Mouse (Mus musculus) thymus, adult 2 months (tissue): Measurements from ENCODE around the gene Tmem95. TPM values are rescaled to one million over a fixed set of nuclear protein-coding genes. Genes with fewer than 3 reads are reported as not detected.

Experiments
- DNase-seq: peaks from one replicate; pipeline ENCODE4 v3.0.0; 2021
- H3K27ac ChIP-seq: fragments of 200-500 bp; 2 replicates; pipeline ENCODE4 v1.5.1; 2012; ENCODE audit warnings: low read length, control low read depth; ENCODE audit not compliant: control insufficient read depth, insufficient read depth
- H3K27me3 ChIP-seq: fragments of 200-500 bp; 2 replicates; pipeline ENCODE4 v1.6.1; 2012; ENCODE audit warnings: mild to moderate bottlenecking, low read length, moderate library complexity, mixed read lengths; ENCODE audit not compliant: control insufficient read depth, insufficient read depth
- H3K36me3 ChIP-seq: fragments of 200-500 bp; 2 replicates; pipeline ENCODE4 v1.6.1; 2012; ENCODE audit warnings: mild to moderate bottlenecking, low read length, moderate library complexity; ENCODE audit not compliant: control insufficient read depth, insufficient read depth
- H3K4me1 ChIP-seq: fragments of 200-500 bp; replicated peaks from 2 replicates; pipeline ENCODE4 v1.6.1; 2012; ENCODE audit warnings: low read length; ENCODE audit not compliant: control insufficient read depth, insufficient read depth
- H3K4me3 ChIP-seq: fragments of 200-500 bp; 2 replicates; pipeline ENCODE4 v1.5.1; 2012; ENCODE audit warnings: mild to moderate bottlenecking, low read length, control low read depth, moderate library complexity; ENCODE audit not compliant: control insufficient read depth, insufficient read depth
- CTCF ChIP-seq: fragments of 200-500 bp; IDR thresholded peaks from 2 replicates; pipeline ENCODE4 v1.5.1; 2012; ENCODE audit warnings: mild to moderate bottlenecking, control low read depth, low read length, moderate library complexity, borderline replicate concordance; ENCODE audit not compliant: control insufficient read depth, poor library complexity, insufficient read depth; ENCODE audit errors: extremely low read depth
- POLR2A ChIP-seq: fragments of 200-500 bp; IDR thresholded peaks from 2 replicates; pipeline ENCODE4 v1.6.1; 2012; ENCODE audit warnings: mild to moderate bottlenecking, low read length, control low read depth, moderate library complexity; ENCODE audit not compliant: control insufficient read depth, poor library complexity, insufficient read depth; ENCODE audit errors: extremely low read depth
- WGBS: fragments of 180-500 bp; shearing (Covaris S2); methylation state at CpG from one replicate; pipeline ENCODE4 v1.1.7; 2018; 5-methylcytosine and 5-hydroxymethylcytosine counted together
- polyA plus RNA-seq: library from polyadenylated mRNA; depleted of rRNA; stranded (reverse); fragments of >200 nt; gene quantifications from 2 replicates; pipeline ENCODE4 v1.2.3, GENCODE M21; 2012; rRNA removed

The Tmem95 gene
- not detected in 2 replicates for polyA plus RNA-seq

DNA sequence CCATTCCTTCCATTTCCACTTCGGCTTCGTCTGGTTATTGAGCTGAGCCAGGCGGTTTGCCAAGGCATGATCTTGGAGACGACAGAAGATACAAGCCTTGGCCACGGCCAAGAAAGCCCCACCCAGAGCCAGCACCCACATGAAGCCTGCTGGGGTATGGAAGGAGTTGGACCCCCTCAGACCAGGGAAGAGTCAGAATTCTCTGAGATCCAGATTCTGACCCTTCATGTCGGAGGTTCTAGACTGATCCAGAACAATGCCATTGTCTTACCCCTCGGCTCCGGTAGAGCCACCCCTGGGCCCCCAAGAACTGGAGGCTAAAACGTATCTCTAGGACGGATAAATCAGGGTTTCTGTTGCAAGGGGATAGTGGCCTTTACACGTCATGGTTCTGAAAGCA lies at the start of gene Tmem95:
TSS of gene Tmem95 (minus strand) at position 141 of the 400 bp plus-strand sequence.
- DNase-seq, result no peak
- Histone ChIP-seq H3K27ac (no peak within 1 kb of the TSS), H3K4me3 (no peak within 1 kb of the TSS), H3K27me3 (no peaks in the 10 kb centered on the region), H3K4me1 (peaks cover 19% of the 10 kb centered on the region), H3K36me3 (no peaks in the 10 kb centered on the region)
- TF ChIP-seq CTCF (no peak), POLR2A (no peak)
- WGBS, result 97% methylated on average over 11 of the region's 11 CpGs

DNA sequence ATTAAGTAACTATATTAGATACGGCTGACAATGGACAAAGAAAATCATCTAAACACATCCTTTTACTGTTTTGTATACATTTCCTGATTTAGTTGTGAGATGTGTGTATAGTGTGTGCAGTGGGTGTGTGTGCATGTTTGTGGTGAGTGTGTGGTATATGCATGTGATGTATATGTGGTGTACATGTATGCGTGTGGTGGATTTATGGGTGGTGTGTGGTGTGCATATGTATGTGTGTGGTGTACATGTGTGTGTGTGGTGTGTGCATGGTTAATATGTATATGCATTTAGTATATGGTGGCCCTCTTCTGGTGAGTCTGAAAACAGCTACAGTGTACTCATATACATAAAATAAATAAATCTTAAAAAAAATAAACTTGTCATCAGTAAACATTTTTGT lies 49.7 kb upstream of the Tmem95 start:
- Histone ChIP-seq H3K27me3 (no peaks in the 10 kb centered on the region), H3K4me3 (no peak overlapping the region), H3K27ac (no peak overlapping the region), H3K36me3 (no peaks in the 10 kb centered on the region), H3K4me1 (peaks cover 12% of the 10 kb centered on the region)
- DNase-seq, result no peak
- TF ChIP-seq CTCF (no peak), POLR2A (no peak)
- 98% methylated on average over 2 of the region's 2 CpGs for WGBS

DNA sequence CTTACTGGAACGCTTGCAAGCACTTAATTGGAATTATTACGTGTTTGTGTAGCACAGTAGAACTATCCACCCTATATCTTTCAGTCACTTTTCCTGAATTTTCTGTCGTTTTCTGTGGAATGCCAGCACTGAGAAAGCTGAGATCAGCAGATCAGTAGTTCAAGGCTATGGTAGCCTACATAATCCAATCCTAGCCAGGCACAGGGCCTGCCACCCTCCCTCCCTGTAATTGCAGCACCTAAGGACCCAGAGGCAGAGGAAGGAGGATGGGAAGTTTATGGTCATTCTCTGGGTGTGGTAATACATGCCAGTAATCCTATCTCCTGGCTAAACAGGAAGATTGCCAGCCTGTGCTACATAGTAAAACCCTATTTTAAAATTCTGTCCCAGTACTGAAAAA lies 45.0 kb upstream of the Tmem95 start:
- Histone ChIP-seq H3K36me3 (peaks cover 12% of the 10 kb centered on the region), H3K4me3 (no peak overlapping the region), H3K4me1 (peaks cover 6% of the 10 kb centered on the region), H3K27ac (no peak overlapping the region), H3K27me3 (no peaks in the 10 kb centered on the region)
- DNase-seq, result no peak
- 73% methylated on average over 3 of the region's 3 CpGs for WGBS
- TF ChIP-seq CTCF (no peak), POLR2A (no peak)

DNA sequence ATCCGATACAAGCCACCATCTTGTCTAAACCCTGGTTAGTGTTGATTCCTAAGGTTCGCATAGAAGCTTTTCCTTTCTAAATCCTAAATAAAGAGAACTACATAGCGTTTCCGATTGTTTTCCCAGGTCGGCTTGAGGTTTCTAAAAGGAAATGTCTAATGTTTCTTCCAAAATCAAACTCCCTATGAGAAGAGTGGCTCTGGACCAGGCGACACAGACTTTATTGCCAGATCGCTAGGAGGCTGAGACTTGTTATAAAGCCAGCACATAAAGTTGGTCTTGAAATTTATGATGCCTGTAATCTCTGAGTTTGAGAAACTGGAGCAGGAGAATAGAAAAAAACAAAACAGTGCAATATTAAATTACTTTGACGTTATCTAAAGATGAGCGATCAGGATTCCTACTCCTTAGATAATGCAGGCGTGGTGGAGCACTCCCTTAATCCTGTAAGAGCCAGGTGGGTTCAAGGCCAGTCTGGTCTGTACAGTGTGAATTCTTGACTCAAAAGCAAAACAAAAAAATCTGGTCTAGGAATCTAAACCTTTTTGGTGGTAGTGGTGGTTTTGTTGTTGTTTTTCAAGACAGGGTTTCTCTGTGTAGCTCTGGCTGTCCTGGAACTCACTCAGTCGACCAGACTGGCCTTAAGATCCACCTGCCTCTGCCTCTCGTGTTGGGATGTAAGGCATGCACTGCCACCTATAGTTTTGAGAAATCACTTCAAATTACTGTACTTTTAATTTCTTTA lies 44.4 kb upstream of the Tmem95 start:
- Histone ChIP-seq H3K27me3 (no peaks in the 10 kb centered on the region), H3K4me3 (peak overlapping the region; percentile 50), H3K27ac (peak overlapping the region; percentile 88), H3K4me1 (peaks cover 6% of the 10 kb centered on the region), H3K36me3 (peaks cover 18% of the 10 kb centered on the region)
- TF ChIP-seq CTCF, result no peak
- TF ChIP-seq POLR2A, result no peak
- no peak for DNase-seq
- WGBS, result 4% methylated on average over 12 of the region's 12 CpGs

DNA sequence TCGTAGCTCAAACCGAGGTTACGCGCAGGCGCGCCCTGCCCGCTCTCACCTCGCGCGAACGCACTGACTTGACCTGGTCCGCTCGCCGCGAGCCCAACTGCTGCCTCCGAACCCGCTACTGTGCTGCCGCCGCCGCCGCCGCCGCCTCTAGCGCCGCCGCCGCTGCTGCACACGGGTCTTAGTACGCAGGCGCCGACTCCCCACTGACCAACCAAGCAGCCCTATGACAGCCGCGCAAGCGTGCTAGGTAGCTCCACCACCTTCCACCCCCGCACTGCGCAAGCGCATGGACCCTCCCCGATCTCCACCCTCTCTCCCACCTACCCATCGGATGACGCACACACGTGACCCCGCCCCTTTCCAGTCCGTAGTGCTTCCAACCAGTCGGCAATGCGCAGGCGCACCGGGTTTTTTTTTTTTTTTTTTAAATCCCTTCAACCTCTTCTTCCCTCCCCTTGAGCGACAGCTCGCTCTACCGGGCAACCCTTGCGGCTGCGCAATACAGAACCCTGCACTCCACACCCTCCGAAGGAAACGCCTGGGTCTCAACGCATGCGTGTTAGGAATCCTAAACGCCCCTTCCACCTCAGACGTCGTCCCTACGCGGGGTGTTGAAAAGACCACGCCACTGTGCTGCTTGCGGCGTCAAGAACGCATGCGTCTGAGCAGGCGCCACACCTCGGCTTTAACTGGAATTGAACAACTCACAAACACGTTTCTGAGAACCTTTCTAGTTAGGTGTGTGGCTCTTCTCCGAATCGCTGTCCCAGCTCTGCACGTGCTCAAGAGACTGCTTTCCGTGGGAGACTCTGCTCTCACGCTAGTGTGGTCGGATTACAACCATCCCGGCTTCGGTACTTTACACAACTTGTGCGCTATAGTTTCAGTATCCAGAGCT lies 43.5 kb upstream of the Tmem95 start, which contains the start of gene Eif5a:
TSS of gene Eif5a (minus strand) at position 845 of the 898 bp plus-strand sequence.
- TF ChIP-seq POLR2A, result peak; percentile 53
- peak; percentile 78 for TF ChIP-seq CTCF
- peak; percentile 100 for DNase-seq
- under 1% methylated on average over 78 of the region's 78 CpGs for WGBS
- Histone ChIP-seq H3K4me1 (peaks cover 6% of the 10 kb centered on the region), H3K27ac (peak within 1 kb of the TSS; percentile 88), H3K27me3 (no peaks in the 10 kb centered on the region), H3K36me3 (peaks cover 22% of the 10 kb centered on the region), H3K4me3 (peak within 1 kb of the TSS; percentile 83)

DNA sequence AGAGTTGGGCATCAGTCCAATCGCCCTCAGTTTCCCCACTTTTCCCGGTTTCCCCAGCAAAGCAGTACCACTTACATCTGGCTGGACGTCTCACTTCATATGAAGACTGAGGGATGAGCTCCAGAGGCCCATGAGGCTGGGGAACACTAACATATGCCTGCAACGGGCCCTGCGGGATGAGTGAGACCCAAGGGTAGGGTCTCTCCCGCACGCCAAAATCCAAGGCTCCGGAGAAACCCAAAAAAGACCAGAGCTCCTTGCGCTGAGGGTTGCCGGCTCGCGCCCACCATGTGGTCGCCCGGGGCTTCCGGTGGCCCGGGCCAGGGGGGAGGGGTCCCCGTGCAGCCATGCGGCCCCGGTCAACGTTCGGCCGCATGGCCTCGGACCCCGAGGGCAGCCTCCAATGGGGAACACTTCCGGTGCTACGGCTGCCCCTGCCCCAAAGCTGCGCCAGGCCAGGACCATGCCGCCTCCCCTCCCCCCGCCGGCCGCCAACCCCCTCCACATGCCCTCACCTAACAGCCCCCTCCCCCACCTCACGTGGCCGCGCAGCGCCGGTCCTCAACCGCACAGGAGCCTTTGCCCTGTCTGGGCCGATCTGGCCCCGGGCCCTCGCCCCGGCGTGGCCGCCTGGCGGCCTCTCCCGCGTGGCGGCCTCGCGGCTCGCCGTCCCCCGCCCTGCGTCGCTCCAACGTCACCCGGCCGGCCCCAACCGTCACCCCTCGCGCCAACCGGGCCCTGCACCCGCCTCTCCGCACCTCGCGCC lies 42.6 kb upstream of the Tmem95 start:
- peak overlapping the region; percentile 83 for H3K4me3 ChIP-seq
- WGBS, result under 1% methylated on average over 65 of the region's 65 CpGs
- peak overlapping the region; percentile 57 for H3K27ac ChIP-seq
- H3K4me1 ChIP-seq, result peaks cover 11% of the 10 kb centered on the region
- H3K27me3 ChIP-seq, result no peaks in the 10 kb centered on the region
- DNase-seq, result peak; percentile 56
- TF ChIP-seq POLR2A, result no peak
- no peak for TF ChIP-seq CTCF
- H3K36me3 ChIP-seq, result peaks cover 31% of the 10 kb centered on the region
